Mouse (Mus musculus) intestine, embryonic 15.5 days (tissue): Measurements from ENCODE around the gene Lin52. TPM values are rescaled to one million over a fixed set of nuclear protein-coding genes. Genes with fewer than 3 reads are reported as not detected.

Source experiments
- ATAC-seq: fragments of 200-750 bp; cut with Nextera tagmentation; 2 replicates; pipeline ENCODE4 v1.8.0; 2017; ENCODE audit warnings: moderate TSS enrichment, moderate library complexity
- H3K27ac ChIP-seq: fragments of 300-500 bp; sonication (generic); 2 replicates; pipeline ENCODE4 v1.5.1; 2015; ENCODE audit warnings: mild to moderate bottlenecking, inconsistent platforms
- H3K27me3 ChIP-seq: fragments of 300-500 bp; sonication (generic); replicated peaks from 2 replicates; pipeline ENCODE4 v1.6.1; 2015; ENCODE audit warnings: inconsistent platforms
- H3K36me3 ChIP-seq: fragments of 300-500 bp; sonication (generic); 2 replicates; pipeline ENCODE4 v1.6.1; 2015; ENCODE audit warnings: inconsistent platforms
- H3K4me1 ChIP-seq: fragments of 300-500 bp; sonication (generic); replicated peaks from 2 replicates; pipeline ENCODE4 v1.6.1; 2015; ENCODE audit warnings: inconsistent platforms
- H3K4me2 ChIP-seq: fragments of 300-500 bp; sonication (generic); replicated peaks from 2 replicates; pipeline ENCODE4 v1.6.1; 2015; ENCODE audit warnings: mild to moderate bottlenecking, inconsistent platforms
- H3K4me3 ChIP-seq: fragments of 300-500 bp; sonication (generic); replicated peaks from 2 replicates; pipeline ENCODE4 v1.5.1; 2015; ENCODE audit warnings: inconsistent platforms
- H3K9ac ChIP-seq: fragments of 300-500 bp; sonication (generic); 2 replicates; pipeline ENCODE4 v1.6.1; 2015; ENCODE audit warnings: inconsistent platforms
- H3K9me3 ChIP-seq: fragments of 300-500 bp; sonication (generic); 2 replicates; pipeline ENCODE4 v1.6.1; 2016; ENCODE audit warnings: inconsistent platforms
- WGBS: fragments of 180-500 bp; shearing (Covaris S2); methylation state at CpG from one replicate; pipeline ENCODE4 v1.1.7; 2015; 5-methylcytosine and 5-hydroxymethylcytosine counted together
- polyA plus RNA-seq: library from polyadenylated mRNA; unstranded; fragments of >200 nt; fragmentation: Nextera tagmentation; extraction: Ambion mirVana; gene quantifications from 2 replicates; pipeline ENCODE4 v1.2.1, GENCODE M21; 2015

Gene Lin52
- polyA plus RNA-seq, 1 experiment from 2014 or later: 15.2 TPM

GRCm38 (mm10) chr12:84581285-84581684, 130.1 kb downstream of the Lin52 start:
- Histone ChIP-seq H3K9me3 (no peaks in the 10 kb centered on the region), H3K4me2 (no peak overlapping the region), H3K27ac (no peak overlapping the region), H3K4me3 (no peak overlapping the region), H3K36me3 (no peaks in the 10 kb centered on the region), H3K4me1 (no peaks in the 10 kb centered on the region), H3K9ac (no peak overlapping the region), H3K27me3 (peaks cover 3% of the 10 kb centered on the region; the same call in 1 of the 2 replicates)
- ATAC-seq: no peak
- WGBS: 89% methylated on average over 2 of the region's 2 CpGs

- Histone ChIP-seq H3K9ac (peak overlapping the region; percentile 48), H3K27me3 (no peaks in the 10 kb centered on the region), H3K4me2 (peak overlapping the region; percentile 98), H3K4me3 (peak overlapping the region; percentile 50), H3K4me1 (no peaks in the 10 kb centered on the region), H3K27ac (no peak overlapping the region), H3K9me3 (no peaks in the 10 kb centered on the region), H3K36me3 (no peaks in the 10 kb centered on the region)
- WGBS: under 1% methylated on average over 54 of the region's 54 CpGs
- ATAC-seq: peak; percentile 72
These were observed 138.9 kb downstream of the Lin52 start for GRCm38 (mm10) chr12:84589825-84590761.

Other genes with a start within 250 kb of the Lin52 start
- 7.2 and 7.7 TPM in 2 replicates for gene Elmsan1, start 232.5 kb upstream of the Lin52 start, polyA plus RNA-seq
- 41.7 and 45.2 TPM in 2 replicates for gene Ptgr2, start 166.2 kb upstream of the Lin52 start, polyA plus RNA-seq
- gene Zfp410, start 134.6 kb upstream of the Lin52 start, polyA plus RNA-seq: 54.7 and 61.6 TPM in 2 replicates
- gene Coq6, start 89.8 kb upstream of the Lin52 start, polyA plus RNA-seq: 47.5 and 53.8 TPM in 2 replicates
- gene Fam161b, start 89.6 kb upstream of the Lin52 start, polyA plus RNA-seq: 2.4 and 2.6 TPM in 2 replicates
- 37.1 and 39.5 TPM in 2 replicates for gene Entpd5, start 42.4 kb upstream of the Lin52 start, polyA plus RNA-seq
- 0.52 and 0.80 TPM in 2 replicates for gene Bbof1, start 42.4 kb upstream of the Lin52 start, polyA plus RNA-seq
- 21.6 and 23.6 TPM in 2 replicates for gene Rnf113a2, start 34.2 kb upstream of the Lin52 start, polyA plus RNA-seq
- 29.0 and 31.8 TPM in 2 replicates for gene Aldh6a1, start 418 bp upstream of the Lin52 start, polyA plus RNA-seq
- not detected in 2 replicates for gene Vsx2, start 118.3 kb downstream of the Lin52 start, polyA plus RNA-seq
- 16.5 and 20.8 TPM in 2 replicates for gene Abcd4, start 166.0 kb downstream of the Lin52 start, polyA plus RNA-seq
- gene Vrtn, start 189.6 kb downstream of the Lin52 start, polyA plus RNA-seq: not detected in 2 replicates
- 0.10 and 0.15 TPM in 2 replicates for gene Syndig1l, start 247.4 kb downstream of the Lin52 start, polyA plus RNA-seq